In genomic region chr16:37404922-37405321, GRCm38 (mm10) we compare ENCODE assay signal across 21 mouse cellular contexts. TPM values are rescaled to one million over a fixed set of nuclear protein-coding genes. Genes with fewer than 3 reads are reported as not detected.
"Had no signal": no experiment of that assay in that cellular context is flagged by ENCODE, and none has a peak within 500 bp of the region (broad histone marks: within the 10 kb centered on the region; RNA-seq: fewer than 3 reads in every experiment).

No protein-coding gene starts in this region.

- ATAC-seq: lung, postnatal 0 days; midbrain, embryonic 16.5 days had no signal

- H3K27me3 ChIP-seq: lung, embryonic 15.5 days; megakaryocyte, embryonic 14.5 days; midbrain, embryonic 12.5 days; neural tube, embryonic 13.5 days; neural tube, embryonic 15.5 days had no signal

- H3K4me3 ChIP-seq: lung, embryonic 15.5 days; megakaryocyte, embryonic 14.5 days; midbrain, embryonic 10.5 days; midbrain, embryonic 12.5 days; myocyte; neural tube, embryonic 13.5 days; neural tube, embryonic 15.5 days had no signal

- H3K27ac ChIP-seq: liver, embryonic 14.5 days; lung, embryonic 15.5 days; macrophage; midbrain, embryonic 10.5 days; midbrain, embryonic 12.5 days; neural tube, embryonic 13.5 days; neural tube, embryonic 15.5 days had no signal

- DNase-seq: lung, adult 2 months; lung, postnatal 14 days; lung, postnatal 36 days; midbrain, embryonic 14.5 days; right cerebral cortex, postnatal 14 days; spleen, adult 18-20 months; thymus, adult 18-20 months; thymus, postnatal 14 days; thymus, postnatal 36 days had no signal

RNA-seq across cellular contexts. Expression of gene Stxbp5l, which starts 20.2 kb away (rescaled TPM):
- total RNA-seq: megakaryocyte progenitor cell, adult 5-6 weeks had no signal
- polyA plus RNA-seq: liver, embryonic 14.5 days; lung, adult 2 months; macrophage; myocyte had no signal
